Mouse (Mus musculus) liver, postnatal 0 days (tissue): ENCODE data around the gene Bmpr1a.

Experiments used
- CTCF ChIP-seq: sonication (generic); IDR thresholded peaks from 2 replicates; pipeline ENCODE4 v1.5.1; 2016; ENCODE audit warnings: antibody characterized with exemption, low read depth
- EP300 ChIP-seq: IDR thresholded peaks from 2 replicates; pipeline ENCODE4 v1.6.1; 2016; ENCODE audit warnings: antibody characterized with exemption, low read depth, mild to moderate bottlenecking

GRCm38 (mm10) chr14:34515860-34516259 lies 12.7 kb upstream of the Bmpr1a start:
- TF ChIP-seq CTCF (no peak), EP300 (no peak)
